Mouse (Mus musculus) myocyte (in vitro differentiated cells): Measurements from ENCODE around the gene Mylk. TPM values are rescaled to one million over a fixed set of nuclear protein-coding genes. Genes with fewer than 3 reads are reported as not detected.
A peak's percentile ranks its signal among the peaks of the same experiment; 100 is the strongest.

Experiments
- H3K27me3 ChIP-seq: one replicate; pipeline ENCODE4 v1.6.1; 2011; ENCODE audit not compliant: control insufficient read depth, insufficient read depth, insufficient read length
- H3K36me3 ChIP-seq: one replicate; pipeline ENCODE4 v1.6.1; 2011; ENCODE audit not compliant: control insufficient read depth, insufficient read depth
- H3K4me2 ChIP-seq: one replicate; pipeline ENCODE4 v1.6.1; 2011; ENCODE audit warnings: low read depth, control low read depth
- H3K4me3 ChIP-seq: one replicate; pipeline ENCODE4 v1.5.1; 2011; ENCODE audit warnings: mild to moderate bottlenecking, control low read depth, moderate library complexity
- H3K79me2 ChIP-seq: one replicate; pipeline ENCODE4 v1.6.1; 2011; ENCODE audit not compliant: control insufficient read depth, insufficient read depth
- H3ac ChIP-seq: one replicate; pipeline ENCODE4 v1.6.1; 2011; ENCODE audit not compliant: control insufficient read depth, insufficient read length
- CEBPB ChIP-seq: IDR thresholded peaks from 2 replicates; pipeline ENCODE4 v1.6.1; 2011; ENCODE audit warnings: mild to moderate bottlenecking, moderate library complexity; ENCODE audit not compliant: poor library complexity, insufficient read depth, severe bottlenecking
- E2F4 ChIP-seq: IDR thresholded peaks from one replicate; pipeline ENCODE4 v1.6.1; 2011; ENCODE audit warnings: mild to moderate bottlenecking, control low read depth, moderate library complexity; ENCODE audit not compliant: insufficient read depth
- MAX ChIP-seq: IDR thresholded peaks from one replicate; pipeline ENCODE4 v1.6.1; 2011; ENCODE audit warnings: low read depth, mild to moderate bottlenecking, control low read depth
- MYOD1 ChIP-seq, 3 experiments: IDR thresholded peaks; one replicate each; pipeline ENCODE4 v1.6.1; 2011; ENCODE audit warnings: control low read depth in 2 of 3, low read depth in 2 of 3, mild to moderate bottlenecking in 2 of 3, moderate library complexity in 1 of 3; ENCODE audit not compliant: insufficient read length in 2 of 3, control insufficient read depth in 1 of 3
- MYOG ChIP-seq, 3 experiments: IDR thresholded peaks; one replicate each; pipeline ENCODE4 v1.6.1; 2011; ENCODE audit warnings: control low read depth in 2 of 3, low read depth in 2 of 3, mild to moderate bottlenecking in 2 of 3; ENCODE audit not compliant: insufficient read length in 2 of 3, control insufficient read depth in 1 of 3, insufficient read depth in 1 of 3
- POLR2A ChIP-seq: IDR thresholded peaks from one replicate; pipeline ENCODE4 v1.6.1; 2011; ENCODE audit warnings: low read depth, mild to moderate bottlenecking, control low read depth, moderate library complexity; ENCODE audit not compliant: insufficient read length
- POLR2AphosphoS2 ChIP-seq: IDR thresholded peaks from one replicate; pipeline ENCODE4 v1.6.1; 2011; ENCODE audit warnings: low read depth, control low read depth; ENCODE audit not compliant: insufficient read length
- REST ChIP-seq: IDR thresholded peaks from one replicate; pipeline ENCODE4 v1.6.1; 2011; ENCODE audit warnings: mild to moderate bottlenecking, control low read depth, moderate library complexity; ENCODE audit not compliant: insufficient read depth, insufficient read length
- SRF ChIP-seq: IDR thresholded peaks from one replicate; pipeline ENCODE4 v1.6.1; 2011; ENCODE audit warnings: low read depth; ENCODE audit not compliant: control insufficient read depth, insufficient read length
- TCF12 ChIP-seq: IDR thresholded peaks from one replicate; pipeline ENCODE4 v1.6.1; 2011; ENCODE audit warnings: mild to moderate bottlenecking, control low read depth; ENCODE audit not compliant: poor library complexity, insufficient read depth, severe bottlenecking
- TCF3 ChIP-seq: IDR thresholded peaks from one replicate; pipeline ENCODE4 v1.6.1; 2011; ENCODE audit warnings: low read depth, control low read depth; ENCODE audit not compliant: insufficient read length
- USF1 ChIP-seq: IDR thresholded peaks from one replicate; pipeline ENCODE4 v1.6.1; 2011; ENCODE audit warnings: low read depth, mild to moderate bottlenecking, control low read depth, moderate library complexity
- polyA plus RNA-seq: library from polyadenylated mRNA; unstranded; fragments of >200 nt; fragmentation: generic; extraction: Trizol; gene quantifications from one replicate; pipeline ENCODE4 v1.2.1, GENCODE M21; 2012; ENCODE audit warnings: missing spikeins

The Mylk gene
- polyA plus RNA-seq, 1 experiment: 2.1 TPM

DNA sequence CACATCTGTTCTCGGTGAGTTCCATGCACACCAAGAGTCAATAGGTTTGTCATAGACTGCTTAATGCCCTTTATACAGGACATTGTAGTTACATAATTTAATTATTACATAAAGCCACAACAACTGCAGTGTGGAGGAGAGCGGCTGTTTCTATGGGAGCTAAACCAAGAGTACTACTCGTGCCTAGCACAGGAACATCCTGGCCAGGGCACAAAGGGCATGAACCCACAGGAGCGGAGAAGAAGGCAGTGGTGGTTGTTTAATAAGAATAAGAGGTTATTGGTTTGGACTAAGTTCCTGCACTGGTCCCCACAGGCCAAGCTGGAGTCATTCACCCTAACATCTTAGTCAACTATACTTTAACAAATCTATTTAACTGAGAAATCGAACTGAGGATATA, 261.2 kb downstream of the Mylk start:
- no peak overlapping the region for H3K4me3 ChIP-seq
- no peak overlapping the region for H3ac ChIP-seq
- H3K4me2 ChIP-seq: no peak overlapping the region
- no peak for TF ChIP-seq CEBPB
- TF ChIP-seq E2F4: no peak
- TF ChIP-seq USF1: no peak
- TF ChIP-seq REST: no peak
- TF ChIP-seq TCF3: no peak
- TF ChIP-seq TCF12: no peak
- no peak for TF ChIP-seq SRF
- H3K79me2 ChIP-seq: no peaks in the 10 kb centered on the region
- H3K36me3 ChIP-seq: no peaks in the 10 kb centered on the region
- H3K27me3 ChIP-seq: peaks cover 11% of the 10 kb centered on the region

DNA sequence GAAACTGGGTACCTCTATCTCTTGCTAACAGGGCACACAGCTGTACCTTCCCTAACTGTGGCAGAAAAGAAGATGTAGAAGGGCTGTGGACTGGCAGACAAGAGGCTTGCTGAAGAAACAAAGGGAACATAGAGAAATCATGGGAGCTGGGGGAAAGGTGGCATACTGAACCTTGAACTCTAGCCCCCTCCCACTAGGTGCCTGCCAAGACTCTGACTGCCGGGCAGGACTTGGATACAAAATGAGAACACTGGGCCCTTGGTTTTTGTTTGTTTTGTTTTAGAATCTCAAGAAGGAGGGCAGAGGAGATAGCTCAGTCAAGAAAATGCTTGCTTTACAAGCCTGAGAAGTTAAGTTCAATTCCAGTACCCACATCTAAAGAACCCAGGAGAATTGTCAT, 262.4 kb downstream of the Mylk start:
- Histone ChIP-seq H3K4me3 (no peak overlapping the region), H3K79me2 (no peaks in the 10 kb centered on the region), H3K4me2 (no peak overlapping the region), H3K27me3 (peaks cover 11% of the 10 kb centered on the region), H3ac (no peak overlapping the region), H3K36me3 (no peaks in the 10 kb centered on the region)
- TF ChIP-seq E2F4 (no peak), POLR2A (no peak), POLR2AphosphoS2 (no peak), MYOG (IDR thresholded peaks at IDR 0.05; ENCODE audit: control insufficient read depth in 1 of 3, insufficient read depth in 1 of 3, insufficient read length in 2 of 3, low read depth in 2 of 3) (no peak), SRF (no peak), TCF12 (no peak)

DNA sequence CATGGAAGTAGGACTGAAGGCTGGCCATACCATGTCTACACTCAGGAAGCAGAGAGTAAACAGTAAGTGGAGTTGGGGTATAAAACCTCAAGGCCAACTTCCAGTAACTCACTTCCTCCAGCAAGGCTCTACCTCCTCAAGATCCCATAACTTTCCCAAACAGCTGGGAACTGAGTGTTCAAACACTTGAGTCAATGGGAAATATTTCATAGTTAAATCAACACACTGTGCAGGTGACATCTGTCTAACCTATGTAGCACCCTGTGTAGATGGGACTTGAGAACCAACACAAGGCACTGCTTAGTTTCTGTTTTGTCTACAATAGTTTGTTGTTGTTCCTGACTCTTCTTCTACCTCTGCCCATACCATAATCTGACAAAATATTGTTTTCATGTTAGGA, 263.4 kb downstream of the Mylk start:
- TF ChIP-seq SRF (no peak), POLR2A (no peak), TCF12 (no peak), MYOG (IDR thresholded peaks at IDR 0.05; ENCODE audit: control insufficient read depth in 1 of 3, insufficient read depth in 1 of 3, insufficient read length in 2 of 3, low read depth in 2 of 3) (no peak), USF1 (no peak), E2F4 (no peak), TCF3 (no peak), CEBPB (no peak), POLR2AphosphoS2 (no peak), MYOD1 (IDR thresholded peaks at IDR 0.05; ENCODE audit: control insufficient read depth in 1 of 3, insufficient read length in 2 of 3, low read depth in 2 of 3) (no peak), MAX (no peak), REST (no peak)
- H3K4me3 ChIP-seq: no peak overlapping the region
- no peak overlapping the region for H3K4me2 ChIP-seq
- H3ac ChIP-seq: no peak overlapping the region
- peaks cover 11% of the 10 kb centered on the region for H3K27me3 ChIP-seq
- no peaks in the 10 kb centered on the region for H3K79me2 ChIP-seq
- no peaks in the 10 kb centered on the region for H3K36me3 ChIP-seq

DNA sequence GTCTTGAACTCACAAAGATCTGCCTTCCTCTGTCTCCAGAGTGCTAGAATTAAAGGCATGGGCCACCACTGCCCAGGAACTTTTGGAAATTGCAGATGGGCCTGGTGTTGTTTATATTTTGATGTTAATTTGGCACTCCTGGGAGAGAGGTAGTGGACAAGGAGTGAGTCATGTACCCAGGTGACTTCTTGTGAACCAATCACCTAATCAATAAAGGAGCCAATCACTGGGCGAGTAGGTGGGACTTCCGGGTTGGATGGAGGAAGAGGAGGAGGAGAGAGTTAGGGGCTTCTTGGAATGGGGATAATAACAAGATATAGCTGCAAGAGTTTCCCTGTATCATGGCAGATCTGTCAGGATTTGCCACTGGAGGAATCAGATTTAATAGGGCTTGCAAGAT, 268.5 kb downstream of the Mylk start:
- TF ChIP-seq SRF: no peak
- TF ChIP-seq POLR2AphosphoS2: no peak
- no peak for TF ChIP-seq POLR2A
- no peak for TF ChIP-seq MAX
- TF ChIP-seq REST: no peak
- no peak for TF ChIP-seq TCF12
- no peak for TF ChIP-seq MYOG (IDR thresholded peaks at IDR 0.05; ENCODE audit: control insufficient read depth in 1 of 3, insufficient read depth in 1 of 3, insufficient read length in 2 of 3, low read depth in 2 of 3)
- no peak for TF ChIP-seq TCF3
- TF ChIP-seq MYOD1 (IDR thresholded peaks at IDR 0.05; ENCODE audit: control insufficient read depth in 1 of 3, insufficient read length in 2 of 3, low read depth in 2 of 3): no peak
- TF ChIP-seq USF1: no peak
- TF ChIP-seq E2F4: no peak
- no peak for TF ChIP-seq CEBPB
- Histone ChIP-seq H3K36me3 (no peaks in the 10 kb centered on the region), H3K4me2 (peak overlapping the region; percentile 51), H3K79me2 (no peaks in the 10 kb centered on the region), H3ac (no peak overlapping the region), H3K4me3 (no peak overlapping the region), H3K27me3 (peaks cover 6% of the 10 kb centered on the region)

DNA sequence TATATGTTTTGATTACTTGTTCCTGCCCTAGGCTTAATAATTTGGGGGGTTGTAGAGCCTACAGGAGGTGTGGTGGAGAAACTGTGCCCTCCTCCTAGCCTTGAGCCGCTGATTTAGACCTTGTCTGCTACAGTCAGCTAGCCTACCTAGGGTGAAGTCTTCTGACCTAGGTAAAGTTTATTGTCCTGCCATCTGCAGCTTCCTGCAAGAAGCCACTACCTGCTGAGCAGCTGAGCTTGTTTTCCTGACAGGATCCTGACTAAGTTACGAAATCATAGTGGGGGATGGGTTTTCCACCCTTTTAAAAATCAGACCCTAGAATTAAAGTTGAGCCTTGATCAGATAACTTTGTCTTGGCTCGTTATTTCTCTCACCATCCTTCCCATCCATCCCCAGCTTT, 271.5 kb downstream of the Mylk start:
- TF ChIP-seq CEBPB: no peak
- no peak for TF ChIP-seq POLR2A
- H3ac ChIP-seq: no peak overlapping the region
- H3K27me3 ChIP-seq: no peaks in the 10 kb centered on the region
- no peak overlapping the region for H3K4me3 ChIP-seq
- no peaks in the 10 kb centered on the region for H3K79me2 ChIP-seq
- H3K4me2 ChIP-seq: no peak overlapping the region
- no peaks in the 10 kb centered on the region for H3K36me3 ChIP-seq
